Mouse (Mus musculus): ENCODE data around the gene Gse1. TPM values are rescaled to one million over a fixed set of nuclear protein-coding genes. Genes with fewer than 3 reads are reported as not detected.

Gse1 gene
- polyA plus RNA-seq, 1 experiment from 2014 or later, result 24.0 TPM

DNA sequence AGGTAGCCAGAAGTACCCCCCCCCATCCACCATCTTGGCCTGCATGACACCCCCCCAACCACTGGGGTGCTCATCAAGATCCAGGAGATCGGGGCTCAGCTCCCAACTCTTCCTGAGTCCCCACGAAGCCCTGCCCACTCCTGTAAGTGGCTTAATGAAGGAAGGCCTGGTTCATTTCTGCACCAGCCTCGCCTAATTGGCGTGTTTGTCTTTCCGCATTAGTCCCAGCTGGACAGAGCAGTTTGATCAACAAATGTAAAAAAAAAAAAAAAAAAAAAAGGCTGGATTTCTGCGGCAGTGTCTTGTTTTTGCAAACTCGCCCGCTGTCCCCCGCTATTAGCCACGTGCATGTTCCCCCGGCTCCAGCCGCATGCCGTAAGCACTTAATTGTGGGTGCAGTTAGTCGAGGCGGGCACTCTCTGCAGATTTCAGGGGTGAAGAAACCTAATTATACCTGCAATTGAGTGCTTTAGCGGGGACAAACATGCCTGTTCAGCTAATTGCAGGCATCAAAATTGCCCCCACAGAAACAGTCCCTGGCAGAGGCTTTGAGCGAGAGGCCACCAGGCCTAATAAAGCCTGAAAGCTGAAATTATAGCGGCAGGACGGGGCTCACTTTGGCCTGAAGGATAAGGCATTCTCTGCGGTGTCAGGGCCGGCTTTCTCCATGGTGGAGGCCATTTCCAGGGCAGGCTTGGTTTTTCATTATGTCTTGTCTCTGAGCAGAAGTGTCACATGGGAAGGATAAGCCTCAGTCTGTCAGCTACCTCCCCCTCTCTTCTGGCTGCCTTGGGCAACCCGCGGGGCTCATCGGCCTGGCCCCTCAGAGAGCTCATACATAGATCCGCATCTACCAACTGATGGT is 248.7 kb downstream of the Gse1 start:
- H3K36me3 ChIP-seq (ENCODE audit: poor library complexity, severe bottlenecking), result no peaks in the 10 kb centered on the region
- H3K9me3 ChIP-seq (replicated peaks), result no peaks in the 10 kb centered on the region
- peak; percentile 50 for ATAC-seq
- 9% methylated on average over 25 of the region's 25 CpGs for WGBS
- peaks cover 64% of the 10 kb centered on the region for H3K4me1 ChIP-seq
- no peaks in the 10 kb centered on the region for H3K27me3 ChIP-seq
- H3K4me2 ChIP-seq, result 0 out of 2 replicates have a peak overlapping the region, but pooled peaks have one; percentile 5
- H3K27ac ChIP-seq, result peak overlapping the region; percentile 89
- H3K9ac ChIP-seq, result peak overlapping the region; percentile 45
- no peak overlapping the region for H3K4me3 ChIP-seq

GRCm38 (mm10) chr8:120478754-120479153 is 250.5 kb downstream of the Gse1 start:
- Histone ChIP-seq H3K9ac (no peak overlapping the region), H3K27me3 (no peaks in the 10 kb centered on the region), H3K4me3 (no peak overlapping the region), H3K36me3 (ENCODE audit: poor library complexity, severe bottlenecking) (no peaks in the 10 kb centered on the region), H3K9me3 (replicated peaks) (no peaks in the 10 kb centered on the region), H3K4me1 (peaks cover 58% of the 10 kb centered on the region), H3K4me2 (no peak overlapping the region), H3K27ac (peak overlapping the region; percentile 48)
- ATAC-seq, result no peak
- 91% methylated on average over 11 of the region's 11 CpGs for WGBS

GRCm38 (mm10) chr8:120479691-120480090 is 251.4 kb downstream of the Gse1 start:
- no peaks in the 10 kb centered on the region for H3K9me3 ChIP-seq (replicated peaks)
- no peak for ATAC-seq
- WGBS, result 97% methylated on average over 4 of the region's 4 CpGs
- no peaks in the 10 kb centered on the region for H3K27me3 ChIP-seq
- H3K27ac ChIP-seq, result no peak overlapping the region
- peaks cover 58% of the 10 kb centered on the region for H3K4me1 ChIP-seq
- H3K9ac ChIP-seq, result no peak overlapping the region
- no peak overlapping the region for H3K4me3 ChIP-seq
- H3K36me3 ChIP-seq (ENCODE audit: poor library complexity, severe bottlenecking), result no peaks in the 10 kb centered on the region
- no peak overlapping the region for H3K4me2 ChIP-seq

DNA sequence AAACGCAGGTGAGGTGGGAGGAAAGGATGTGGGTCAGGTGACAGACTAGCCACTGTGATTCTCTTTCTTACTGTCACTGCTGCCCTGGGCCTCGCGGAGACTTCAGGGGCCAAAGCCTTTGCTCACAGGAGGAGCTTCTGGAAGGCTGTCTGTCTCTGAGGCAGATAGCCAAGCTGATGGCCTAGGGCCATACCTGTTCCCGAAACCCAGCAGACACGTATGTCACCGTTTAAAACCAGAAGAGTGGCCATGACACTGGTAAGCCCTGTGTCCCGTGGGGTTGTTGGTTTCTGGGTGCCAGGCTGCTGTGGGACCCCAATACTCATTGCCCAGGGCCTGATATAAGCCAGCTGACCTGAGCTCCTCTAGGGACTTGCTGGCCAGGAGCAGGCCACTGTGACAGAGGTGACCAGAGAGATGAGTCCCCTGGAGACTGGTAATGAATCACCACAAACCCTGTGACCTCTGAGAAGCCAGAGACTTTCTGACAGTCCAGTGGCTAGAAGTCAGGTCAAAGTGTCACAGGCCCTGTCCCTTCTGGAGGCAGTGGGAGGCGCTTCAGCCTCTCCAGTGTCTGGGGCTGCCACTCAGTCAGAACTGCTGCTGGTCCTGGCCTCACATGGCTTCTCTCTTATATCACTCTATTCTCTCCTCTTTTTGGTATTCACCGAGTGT is 253.9 kb downstream of the Gse1 start:
- Histone ChIP-seq H3K4me3 (no peak overlapping the region), H3K27me3 (no peaks in the 10 kb centered on the region), H3K27ac (no peak overlapping the region), H3K4me1 (peaks cover 60% of the 10 kb centered on the region), H3K9me3 (replicated peaks) (no peaks in the 10 kb centered on the region), H3K36me3 (ENCODE audit: poor library complexity, severe bottlenecking) (no peaks in the 10 kb centered on the region), H3K9ac (no peak overlapping the region), H3K4me2 (no peak overlapping the region)
- WGBS, result 82% methylated on average over 8 of the region's 9 CpGs
- ATAC-seq, result no peak

GRCm38 (mm10) chr8:120484460-120484859 is 256.2 kb downstream of the Gse1 start:
- 31% methylated on average over 6 of the region's 6 CpGs for WGBS
- H3K36me3 ChIP-seq (ENCODE audit: poor library complexity, severe bottlenecking), result no peaks in the 10 kb centered on the region
- ATAC-seq, result no peak
- H3K4me2 ChIP-seq, result peak overlapping the region; percentile 94; the same call in 1 of the 2 replicates
- H3K4me1 ChIP-seq, result peaks cover 46% of the 10 kb centered on the region
- H3K27me3 ChIP-seq, result no peaks in the 10 kb centered on the region
- no peaks in the 10 kb centered on the region for H3K9me3 ChIP-seq (replicated peaks)
- H3K9ac ChIP-seq, result peak overlapping the region; percentile 43
- no peak overlapping the region for H3K4me3 ChIP-seq
- peak overlapping the region; percentile 100 for H3K27ac ChIP-seq

DNA sequence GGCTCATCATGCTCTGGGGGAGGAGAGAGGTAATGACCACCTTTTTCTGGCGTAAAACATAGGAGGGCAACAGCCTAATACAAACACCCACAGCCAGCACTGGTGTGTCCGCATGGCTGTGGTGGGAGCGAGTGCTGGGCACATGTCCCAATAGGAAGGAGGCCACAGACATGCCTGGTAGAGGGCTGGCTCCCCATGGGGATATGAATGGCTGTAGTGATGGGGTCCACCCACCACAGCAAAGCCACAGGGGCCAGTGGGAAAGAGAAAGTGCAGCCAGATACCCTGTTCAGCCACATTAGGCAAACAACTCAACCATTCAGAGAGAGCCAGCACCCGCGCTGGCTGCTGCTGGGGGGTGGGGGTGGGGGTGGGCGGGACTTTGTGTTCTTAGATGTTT is 256.9 kb downstream of the Gse1 start:
- ATAC-seq, result 0 out of 2 replicates have a peak, but pooled peaks have one; percentile 11
- 20% methylated on average over 6 of the region's 6 CpGs for WGBS
- H3K4me1 ChIP-seq, result peaks cover 53% of the 10 kb centered on the region
- no peaks in the 10 kb centered on the region for H3K27me3 ChIP-seq
- H3K4me3 ChIP-seq, result no peak overlapping the region
- no peaks in the 10 kb centered on the region for H3K9me3 ChIP-seq (replicated peaks)
- H3K36me3 ChIP-seq (ENCODE audit: poor library complexity, severe bottlenecking), result no peaks in the 10 kb centered on the region
- peak overlapping the region; percentile 94 for H3K4me2 ChIP-seq
- H3K27ac ChIP-seq, result peak overlapping the region; percentile 100
- peak overlapping the region; percentile 43; the same call in 1 of the 2 replicates for H3K9ac ChIP-seq

GRCm38 (mm10) chr8:120485551-120486476 is 257.6 kb downstream of the Gse1 start:
- Histone ChIP-seq H3K27me3 (no peaks in the 10 kb centered on the region), H3K4me1 (peaks cover 60% of the 10 kb centered on the region), H3K27ac (peak overlapping the region; percentile 100), H3K4me2 (peak overlapping the region; percentile 94), H3K36me3 (ENCODE audit: poor library complexity, severe bottlenecking) (no peaks in the 10 kb centered on the region), H3K4me3 (peak overlapping the region; percentile 95), H3K9ac (peak overlapping the region; percentile 98), H3K9me3 (replicated peaks) (no peaks in the 10 kb centered on the region)
- no peak for ATAC-seq
- WGBS, result 16% methylated on average over 21 of the region's 21 CpGs

GRCm38 (mm10) chr8:120486477-120487376 is 258.5 kb downstream of the Gse1 start:
- H3K4me3 ChIP-seq, result peak overlapping the region; percentile 95
- 2% methylated on average over 50 of the region's 50 CpGs for WGBS
- H3K4me2 ChIP-seq, result peak overlapping the region; percentile 94
- ATAC-seq, result peak; percentile 20
- peak overlapping the region; percentile 100 for H3K27ac ChIP-seq
- H3K9me3 ChIP-seq (replicated peaks), result no peaks in the 10 kb centered on the region
- peaks cover 69% of the 10 kb centered on the region for H3K4me1 ChIP-seq
- peak overlapping the region; percentile 98 for H3K9ac ChIP-seq
- no peaks in the 10 kb centered on the region for H3K27me3 ChIP-seq
- no peaks in the 10 kb centered on the region for H3K36me3 ChIP-seq (ENCODE audit: poor library complexity, severe bottlenecking)

DNA sequence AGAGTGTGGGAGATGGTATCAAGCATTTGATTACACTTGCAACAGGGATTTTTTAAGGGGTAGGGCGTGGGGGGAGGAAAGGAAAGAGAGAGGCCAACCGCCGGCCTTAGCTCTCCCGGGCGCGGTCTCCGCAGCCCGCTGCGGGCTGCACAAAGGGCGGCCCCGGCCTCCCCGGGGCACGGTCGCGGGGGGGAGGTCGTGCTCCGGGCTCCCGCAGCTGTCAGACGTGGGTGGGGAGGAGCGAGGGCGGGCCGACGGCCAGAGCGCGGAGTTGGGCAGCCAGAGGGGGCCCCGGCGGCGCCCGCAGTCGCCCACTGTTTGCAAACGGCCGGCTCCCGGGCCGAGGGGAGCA is 259.1 kb downstream of the Gse1 start:
- Histone ChIP-seq H3K36me3 (ENCODE audit: poor library complexity, severe bottlenecking) (no peaks in the 10 kb centered on the region), H3K4me1 (peaks cover 75% of the 10 kb centered on the region), H3K9me3 (replicated peaks) (no peaks in the 10 kb centered on the region), H3K27ac (peak overlapping the region; percentile 100), H3K27me3 (no peaks in the 10 kb centered on the region), H3K4me3 (peak overlapping the region; percentile 95), H3K4me2 (peak overlapping the region; percentile 94), H3K9ac (peak overlapping the region; percentile 98)
- under 1% methylated on average over 19 of the region's 34 CpGs for WGBS
- ATAC-seq, result no peak; the same call in 1 of the 2 replicates

GRCm38 (mm10) chr8:120487729-120488510 is 259.7 kb downstream of the Gse1 start:
- peak; percentile 57 for ATAC-seq
- Histone ChIP-seq H3K9ac (peak overlapping the region; percentile 98), H3K27ac (peak overlapping the region; percentile 100), H3K4me3 (peak overlapping the region; percentile 95), H3K4me2 (peak overlapping the region; percentile 94), H3K9me3 (replicated peaks) (no peaks in the 10 kb centered on the region), H3K4me1 (peaks cover 81% of the 10 kb centered on the region), H3K27me3 (no peaks in the 10 kb centered on the region), H3K36me3 (ENCODE audit: poor library complexity, severe bottlenecking) (no peaks in the 10 kb centered on the region)
- under 1% methylated on average over 50 of the region's 55 CpGs for WGBS
